9 mouse cellular contexts compared by ENCODE assay signal in genomic region chr14:24311110-24311509, GRCm38 (mm10). TPM values are rescaled to one million over a fixed set of nuclear protein-coding genes. Genes with fewer than 3 reads are reported as not detected.
DNase-seq lines count a peak whose midpoint lies in the region; ATAC-seq and TF ChIP-seq lines count a peak whose summit lies in the region.
"Had no signal": no experiment of that assay in that cellular context is flagged by ENCODE, and none has a peak within 500 bp of the region (broad histone marks: within the 10 kb centered on the region; RNA-seq: fewer than 3 reads in every experiment).

No protein-coding gene starts in this region.

- no peak overlapping the region for H3K4me3 ChIP-seq in kidney, adult 2 months (ENCODE audit: insufficient read depth, low read depth, low read length)
- no peak overlapping the region for H3K4me3 ChIP-seq in kidney, embryonic 15.5 days (replicated peaks)
- H3K4me3 ChIP-seq in liver, adult 2 months (ENCODE audit: insufficient read depth, low read depth, low read length), result no peak overlapping the region

- H3K4me2 ChIP-seq in kidney, embryonic 15.5 days, result no peak overlapping the region

- TF ChIP-seq CTCF in kidney, adult 2 months (conservative IDR thresholded peaks at IDR 0.05; ENCODE audit: insufficient read depth, insufficient read length, low read depth, low read length), result peak; percentile 81
- TF ChIP-seq CTCF in liver, adult 2 months (IDR thresholded peaks at IDR 0.05; ENCODE audit: low read depth, low read length), result peak; percentile 64

- peak; percentile 67 for DNase-seq in kidney, adult 2 months
- DNase-seq in adrenal gland, postnatal 10 days, result peak; percentile 80
- DNase-seq in embryo, embryonic 11 days, result peak; percentile 70
- DNase-seq in kidney, adult 9 months, result peak; percentile 71
- peak; percentile 43 for DNase-seq in liver, adult 2 months (ENCODE audit: extremely low read depth, low read depth, low spot score)
- peak; percentile 71 for DNase-seq in right cerebral cortex, postnatal 14 days

- H3K9ac ChIP-seq in kidney, embryonic 15.5 days, result no peak overlapping the region
- H3K9ac ChIP-seq in liver, adult 2 months (ENCODE audit: low read depth, low read length), result no peak overlapping the region

- H3K27me3 ChIP-seq in kidney, adult 2 months (replicated peaks; ENCODE audit: control insufficient read depth, insufficient read depth, low read length), result no peaks in the 10 kb centered on the region
- H3K27me3 ChIP-seq in kidney, embryonic 15.5 days, result no peaks in the 10 kb centered on the region
- H3K27me3 ChIP-seq in liver, adult 2 months (ENCODE audit: control insufficient read depth, insufficient read depth, low read length), result no peaks in the 10 kb centered on the region

- no peak overlapping the region for H3K27ac ChIP-seq in kidney, adult 2 months (ENCODE audit: insufficient read depth, low read depth, low read length)
- H3K27ac ChIP-seq in kidney, embryonic 15.5 days, result no peak overlapping the region
- no peak overlapping the region for H3K27ac ChIP-seq in liver, adult 2 months (replicated peaks; ENCODE audit: insufficient read depth, low read depth, low read length)

- no peaks in the 10 kb centered on the region for H3K36me3 ChIP-seq in kidney, adult 2 months (ENCODE audit: control insufficient read depth, insufficient read depth, low read length)
- H3K36me3 ChIP-seq in kidney, embryonic 15.5 days, result no peaks in the 10 kb centered on the region
- H3K36me3 ChIP-seq in liver, adult 2 months (ENCODE audit: control insufficient read depth, insufficient read depth, low read length), result no peaks in the 10 kb centered on the region

- H3K9me3 ChIP-seq in kidney, embryonic 15.5 days (replicated peaks), result no peaks in the 10 kb centered on the region

- ATAC-seq in kidney, embryonic 15.5 days (replicated peaks; ENCODE audit: low FRiP score), result no peak
- no peak for ATAC-seq in monocyte, adult 5-6 weeks (replicated peaks; ENCODE audit: insufficient number of reproducible peaks, low FRiP score, low TSS enrichment, poor library complexity, severe bottlenecking)

- no peaks in the 10 kb centered on the region for H3K79me2 ChIP-seq in liver, adult 2 months (ENCODE audit: control insufficient read depth, insufficient read depth, low read length)

- no peak for TF ChIP-seq POLR2A in kidney, adult 2 months (IDR thresholded peaks at IDR 0.05; ENCODE audit: low read depth, low read length)
- TF ChIP-seq POLR2A in liver, adult 2 months (IDR thresholded peaks at IDR 0.05; ENCODE audit: extremely low read depth, insufficient read depth, low read length), result no peak

- no peaks in the 10 kb centered on the region for H3K4me1 ChIP-seq in kidney, adult 2 months (ENCODE audit: control insufficient read depth, insufficient read depth, low read length)
- no peaks in the 10 kb centered on the region for H3K4me1 ChIP-seq in kidney, embryonic 15.5 days
- no peaks in the 10 kb centered on the region for H3K4me1 ChIP-seq in liver, adult 2 months (ENCODE audit: control insufficient read depth, insufficient read depth, low read length)

- WGBS in kidney, adult 2 months, result 33% methylated on average over 3 of the region's 3 CpGs
- WGBS in kidney, embryonic 15.5 days, result 34% methylated on average over 3 of the region's 3 CpGs
- WGBS in liver, adult 2 months, result 28% methylated on average over 3 of the region's 3 CpGs

RNA-seq across cellular contexts. Expression of gene E330034G19Rik, which starts 18.1 kb away (rescaled TPM):
- polyA plus RNA-seq in kidney, adult 2 months (2012; rRNA removed), result not detected in 2 replicates
- polyA plus RNA-seq in kidney, embryonic 15.5 days (2015; fragmentation: Nextera tagmentation; extraction: Ambion mirVana), result not detected in 2 replicates
- not detected for total RNA-seq in adrenal gland, postnatal 10 days (2021)
- not detected in 2 replicates for total RNA-seq in liver, adult 2 months (2014; rRNA removed)
- not detected in 2 replicates for polyA plus RNA-seq in liver, adult 2 months (2012; rRNA removed)
- total RNA-seq in monocyte, adult 5-6 weeks (2017), result not detected in 3 replicates
- total RNA-seq: gastrocnemius, postnatal 4 days had no signal
